Mouse (Mus musculus) liver, postnatal 0 days (tissue): ENCODE measurements at regions not wholly inside any gene's neighbourhood (a gene's known extent, or its start where the extent isn't known, plus 50 kb on each side); places are given as distances from the start of the nearest gene placed in this dataset.

ENCODE experiments used
- CTCF ChIP-seq: sonication (generic); IDR thresholded peaks from 2 replicates; pipeline ENCODE4 v1.5.1; 2016; ENCODE audit warnings: antibody characterized with exemption, low read depth
- EP300 ChIP-seq: IDR thresholded peaks from 2 replicates; pipeline ENCODE4 v1.6.1; 2016; ENCODE audit warnings: antibody characterized with exemption, low read depth, mild to moderate bottlenecking

- no peak for TF ChIP-seq CTCF
- TF ChIP-seq EP300 = no peak
Measured at GRCm38 (mm10) chr9:61843513-61843912, 70.8 kb downstream of the Rplp1 start.
